Mouse (Mus musculus) retina, embryonic 14.5 days (tissue): Measurements from ENCODE around the gene Lrrc2.

Experiments
- DNase-seq: peaks from one replicate; pipeline ENCODE4 v3.0.0-alpha.2; 2015; ENCODE audit warnings: low spot score

Gene Lrrc2

DNA sequence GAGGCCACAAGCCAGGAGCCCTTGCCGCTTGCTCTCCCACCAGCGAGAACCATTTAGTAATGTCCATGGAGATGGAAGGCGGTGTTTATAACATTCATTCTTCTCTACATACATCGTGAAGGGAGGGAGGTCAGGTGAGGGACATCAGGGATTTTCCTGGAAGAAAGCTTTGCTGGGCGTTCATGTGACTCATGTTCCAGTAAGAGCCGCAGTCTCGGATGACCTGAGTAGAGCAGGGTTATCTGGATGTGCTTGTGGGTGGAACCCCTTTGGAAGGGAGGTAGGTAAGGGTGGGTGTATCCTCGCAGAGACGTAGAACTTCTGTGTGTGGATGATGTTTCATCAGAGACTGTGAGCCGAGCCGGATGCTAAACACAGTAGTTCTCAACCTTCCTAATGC lies at the start of gene Lrrc2:
TSS of gene Lrrc2 (plus strand) at position 149 of the 400 bp plus-strand sequence.
- DNase-seq: no peak

GRCm38 (mm10) chr9:110902271-110902670 lies 49.1 kb upstream of the Lrrc2 start:
- no peak for DNase-seq

- no peak for DNase-seq
These were observed 44.0 kb upstream of the Lrrc2 start for GRCm38 (mm10) chr9:110907201-110907837.

- no peak for DNase-seq
These were observed 43.3 kb upstream of the Lrrc2 start for GRCm38 (mm10) chr9:110907838-110908630.

- DNase-seq: no peak
These were observed 42.7 kb upstream of the Lrrc2 start for GRCm38 (mm10) chr9:110908631-110909016.

- no peak for DNase-seq
These were observed 41.9 kb upstream of the Lrrc2 start for GRCm38 (mm10) chr9:110909371-110909967.

DNA sequence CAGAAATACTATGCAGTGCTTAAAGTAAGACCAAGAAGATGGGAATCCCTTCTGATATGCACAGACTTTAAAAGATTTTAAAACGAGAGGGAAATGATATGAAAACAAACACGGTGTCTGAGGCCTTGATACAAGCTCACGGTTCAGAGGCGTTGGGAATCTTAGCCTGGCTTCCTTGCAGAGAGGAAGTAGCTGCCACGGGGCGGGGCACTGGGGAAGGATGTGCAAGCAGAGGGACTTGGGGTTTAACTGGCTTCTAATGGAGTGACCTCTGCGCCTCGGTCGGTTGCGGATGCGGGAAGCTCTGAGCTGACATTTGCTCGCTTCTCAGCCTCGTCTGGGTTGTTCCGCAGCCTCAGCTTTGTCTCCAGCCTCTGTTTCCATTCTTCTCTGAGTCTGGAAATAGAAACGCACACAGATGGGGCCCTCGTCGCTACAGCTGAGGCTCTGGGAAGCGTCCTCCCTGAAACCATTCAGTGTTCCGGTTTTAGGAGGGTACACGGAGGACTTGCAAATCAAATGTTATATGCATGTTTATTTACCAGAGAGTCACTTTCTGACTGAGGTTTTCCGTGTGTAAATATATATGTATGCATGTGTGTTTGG lies 36.6 kb upstream of the Lrrc2 start:
- DNase-seq: no peak

DNA sequence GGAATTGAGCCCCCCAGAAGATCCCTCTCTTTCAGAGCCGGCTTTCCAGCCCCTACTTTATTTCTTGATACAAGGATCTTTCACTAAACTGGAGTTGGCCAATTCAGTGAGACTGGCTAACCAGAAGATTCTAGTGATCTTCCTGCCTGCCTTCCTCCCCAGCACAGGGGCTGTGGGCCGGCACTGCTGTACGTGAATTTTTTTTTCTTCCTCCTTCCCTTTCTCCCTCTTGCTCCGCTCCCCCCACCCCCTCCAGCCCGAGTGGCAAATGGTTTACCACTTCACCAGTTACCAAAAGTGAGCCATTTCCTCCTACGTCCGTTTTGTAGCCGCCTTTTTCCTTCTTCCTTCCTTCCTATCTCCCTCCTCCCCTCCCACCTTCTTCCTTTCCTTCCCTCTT lies 35.9 kb upstream of the Lrrc2 start:
- DNase-seq: no peak

GRCm38 (mm10) chr9:110916786-110917185 lies 34.6 kb upstream of the Lrrc2 start, which contains the start of gene Fam240a:
Fam240a (minus strand) TSS chr9:110916861.
- DNase-seq: no peak

GRCm38 (mm10) chr9:110920665-110921419 lies 30.5 kb upstream of the Lrrc2 start:
- DNase-seq: no peak

DNA sequence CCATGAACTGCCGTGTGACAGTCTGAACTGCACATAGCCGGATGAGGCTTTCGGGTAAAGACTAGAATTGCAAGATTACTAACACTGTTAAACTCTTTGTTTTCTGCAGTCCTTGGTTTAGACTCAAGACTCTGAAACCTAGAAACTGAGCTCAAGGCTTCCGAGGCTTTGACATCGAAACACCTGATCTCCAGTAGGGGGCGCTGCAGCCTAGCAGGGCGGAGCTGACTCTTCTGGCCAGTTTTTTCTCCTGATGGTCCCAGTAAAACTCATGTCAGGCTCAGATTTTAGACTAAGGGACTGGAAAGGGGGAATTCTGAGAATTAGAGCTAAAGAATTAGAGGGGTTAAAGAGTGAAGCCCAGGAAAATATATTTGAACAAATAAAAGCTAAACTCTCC lies 28.6 kb upstream of the Lrrc2 start:
- DNase-seq: peak; percentile 83

- no peak for DNase-seq
These were observed 19.8 kb upstream of the Lrrc2 start for GRCm38 (mm10) chr9:110931573-110931972.

DNA sequence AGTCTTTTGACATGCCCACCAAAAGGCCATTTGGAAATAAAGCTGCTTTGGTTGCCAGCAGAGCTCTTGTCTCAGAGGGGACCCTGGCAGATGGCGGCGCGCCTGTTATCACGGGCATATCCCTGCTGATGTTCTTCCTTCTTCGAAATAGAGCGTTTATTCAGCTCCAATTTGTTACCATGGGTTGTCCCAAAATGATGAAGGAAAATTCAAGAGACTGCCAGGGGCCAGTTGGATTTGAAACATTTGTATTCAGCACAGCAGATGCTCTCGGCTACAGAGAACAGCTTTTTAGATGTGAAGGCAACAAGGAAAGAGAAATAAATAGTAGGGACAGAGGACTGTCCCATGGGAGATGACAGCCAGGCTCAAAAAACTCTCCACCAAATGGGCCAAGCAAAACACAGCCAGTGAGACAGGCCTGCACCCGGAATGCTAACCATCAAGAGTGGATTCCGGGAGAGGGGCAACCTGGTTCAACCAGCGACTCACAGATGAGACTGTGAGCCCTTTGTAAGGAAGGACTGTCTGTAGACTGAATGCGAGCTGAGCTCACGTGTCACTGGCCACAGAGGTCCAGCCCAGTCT lies 17.4 kb upstream of the Lrrc2 start:
- no peak for DNase-seq

- no peak for DNase-seq
These were observed 15.4 kb upstream of the Lrrc2 start for GRCm38 (mm10) chr9:110935941-110936340.

DNA sequence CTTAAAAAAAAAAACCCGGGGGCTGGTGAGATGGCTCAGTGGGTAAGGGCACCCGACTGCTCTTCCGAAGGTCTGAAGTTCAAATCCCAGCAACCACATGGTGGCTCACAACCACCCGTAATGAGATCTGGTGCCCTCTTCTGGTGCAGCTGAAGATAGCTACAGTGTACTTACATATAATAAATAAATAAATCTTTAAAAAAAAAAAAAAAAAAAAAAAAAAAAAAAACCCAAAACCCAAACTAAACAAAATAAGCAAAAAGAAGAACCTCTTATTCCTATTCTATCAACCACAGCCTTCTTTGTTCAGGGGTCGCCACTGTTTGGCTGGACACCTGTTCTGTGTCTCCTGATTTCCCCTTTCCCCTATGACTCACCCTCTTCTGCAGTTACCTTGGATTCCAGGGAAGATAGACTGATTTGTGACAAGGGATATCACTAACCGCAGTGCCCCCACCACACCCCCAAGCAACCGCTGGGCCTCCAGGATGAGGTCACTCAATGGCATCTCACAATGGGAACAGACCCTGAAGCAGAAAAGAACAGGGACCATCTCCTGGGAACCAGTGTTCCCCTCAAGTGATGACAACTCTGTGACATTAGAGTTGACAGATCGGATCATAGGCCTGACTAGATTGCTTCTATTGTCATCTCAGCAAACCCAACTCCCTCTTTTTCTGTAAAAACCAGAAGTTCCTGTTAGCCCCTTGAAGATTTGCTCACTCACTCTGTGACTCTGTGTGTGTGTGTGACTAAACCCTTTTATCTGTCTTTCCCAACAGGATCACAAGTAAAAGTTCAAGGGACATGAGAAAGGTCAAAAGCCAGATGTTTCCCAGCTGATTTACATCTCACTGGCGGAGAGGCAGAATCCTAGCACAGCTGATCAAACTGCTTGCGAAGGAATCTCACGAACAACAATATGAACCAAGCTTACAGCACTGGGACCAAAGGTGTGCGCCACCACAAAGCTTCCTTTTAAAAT lies 13.5 kb upstream of the Lrrc2 start:
- DNase-seq: no peak

GRCm38 (mm10) chr9:110944265-110944664 lies 7.1 kb upstream of the Lrrc2 start:
- DNase-seq: peak; percentile 55

DNA sequence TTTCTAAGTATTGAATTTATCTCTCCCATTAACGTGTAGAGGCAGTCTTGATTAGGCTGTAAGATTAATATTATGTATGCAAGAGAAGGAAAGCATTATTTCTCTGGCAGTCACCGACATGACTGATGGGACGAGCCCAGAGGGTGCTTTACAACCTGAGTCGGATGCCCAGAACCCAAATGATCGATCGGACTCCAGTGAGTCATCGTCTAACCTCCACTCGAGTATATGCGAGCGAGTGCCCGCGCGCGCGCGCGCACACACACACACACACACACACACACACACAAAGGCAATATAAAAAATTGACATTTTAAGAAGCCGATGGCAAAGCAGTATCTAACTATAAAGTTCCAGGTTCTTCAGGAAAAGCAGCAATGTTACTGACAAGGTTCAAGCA lies 6.0 kb upstream of the Lrrc2 start:
- no peak for DNase-seq

- DNase-seq: no peak
These were observed 5.4 kb upstream of the Lrrc2 start, which contains the start of gene Tdgf1 for GRCm38 (mm10) chr9:110945926-110946325. Tdgf1 (minus strand) TSS chr9:110946158.

DNA sequence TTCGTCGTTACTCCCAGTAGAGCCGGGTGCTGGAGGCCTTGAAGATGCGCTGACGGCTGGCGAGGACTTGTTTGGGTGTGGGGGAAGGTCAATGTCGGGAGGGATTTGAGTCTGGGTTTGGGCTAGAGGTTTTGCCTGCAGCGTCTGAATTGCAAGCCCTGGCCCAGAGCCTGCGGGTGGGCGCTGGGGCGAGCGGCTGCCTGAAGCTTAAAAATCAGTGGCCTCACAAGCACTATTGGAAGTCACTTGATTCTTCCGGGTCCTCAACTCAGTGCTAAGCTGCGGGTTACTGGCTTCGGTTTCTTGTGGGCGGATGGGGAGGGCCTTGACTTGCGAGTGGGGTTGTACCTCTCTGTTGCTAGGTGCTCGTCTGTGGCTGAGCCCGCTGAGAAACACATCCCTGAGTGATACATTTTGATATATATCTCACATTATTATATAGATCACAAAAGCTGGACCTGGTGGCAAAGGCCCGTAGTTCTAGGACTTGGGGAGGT lies 4.7 kb upstream of the Lrrc2 start:
- no peak for DNase-seq

GRCm38 (mm10) chr9:110947261-110947661 lies 4.1 kb upstream of the Lrrc2 start:
- DNase-seq: no peak
